Mouse (Mus musculus) adrenal gland, postnatal 10 days (tissue): ENCODE results near the gene Papolg. TPM values are rescaled to one million over a fixed set of nuclear protein-coding genes. Genes with fewer than 3 reads are reported as not detected.
"Not testable (repeated sequence)": the region's sequence is repeated elsewhere in the genome, so short reads cannot be mapped to it uniquely, and the experiment has no call there.

Experiments
- DNase-seq: peaks from one replicate; pipeline ENCODE4 v3.0.0; 2021; ENCODE audit warnings: mixed read lengths
- long read RNA-seq, 2 experiments: library from polyadenylated mRNA; stranded (forward); transcript quantifications; one replicate each; pipeline ENCODE4 v2.0.0; 2021
- total RNA-seq, 2 experiments: library from RNA; stranded (reverse); gene quantifications; 2 replicates each; pipeline ENCODE4 v1.2.3; 2021

Papolg gene
- 10 to 100 TPM in 1 of 2 experiments, 1 to 10 TPM in 1; 9.8 to 11.1 TPM for total RNA-seq
- long read RNA-seq, experiment 1, partial matches to known transcripts: 4 of 4 reads
- long read RNA-seq, experiment 1, other reads (novel, unspliced or antisense): 0 of 4 reads
- long read RNA-seq, experiment 2, partial matches to known transcripts: 0 of 1 reads
- long read RNA-seq, experiment 2, other reads (novel, unspliced or antisense): 0 of 1 reads

- DNase-seq: peak; percentile 97
Observed at GRCm38 (mm10) chr11:23895060-23895426, at the start of gene Papolg. TSS of gene Papolg (minus strand) at chr11:23895253.

DNA sequence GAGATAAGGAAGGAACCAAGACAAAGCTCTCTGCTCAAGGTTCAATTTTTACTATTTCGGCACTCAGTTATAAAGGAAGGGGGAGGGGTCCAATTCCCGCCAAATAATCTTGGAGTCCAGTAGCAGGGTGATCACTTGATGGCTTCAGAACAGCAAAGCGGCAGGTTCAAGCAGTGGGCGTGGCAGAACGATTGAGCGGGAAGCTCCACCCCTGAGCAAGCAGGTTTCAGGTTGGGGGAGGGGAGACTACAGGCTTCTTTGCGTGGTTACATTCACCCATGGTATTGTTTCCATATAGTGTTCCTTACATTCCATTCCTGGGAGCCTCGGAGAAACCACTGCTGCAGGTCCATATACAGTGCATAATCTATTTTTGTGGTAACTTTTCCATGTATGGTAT is 33.1 kb upstream of the Papolg start:
- DNase-seq: not testable (repeated sequence)

- no peak for DNase-seq
Observed at GRCm38 (mm10) chr11:23927643-23928042, 32.6 kb upstream of the Papolg start.

DNA sequence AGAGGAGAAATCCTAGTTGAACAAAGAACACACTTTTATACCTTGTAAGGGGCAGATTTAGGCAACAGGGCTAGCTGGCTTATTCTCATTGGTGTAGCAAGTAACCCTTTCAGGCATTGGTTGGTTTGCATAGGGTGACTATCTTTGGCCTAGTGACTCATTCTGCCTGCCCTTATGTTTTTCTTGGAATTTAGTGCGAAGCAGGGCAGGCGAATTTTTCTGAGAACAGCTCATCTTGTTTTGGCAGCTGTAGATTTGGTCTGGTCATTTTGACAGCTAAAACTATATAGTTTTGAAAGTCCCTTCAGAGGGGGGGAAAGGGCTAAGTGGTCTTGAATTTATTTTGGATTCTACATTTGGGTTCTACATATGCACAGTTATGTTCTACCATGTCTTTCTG is 18.8 kb upstream of the Papolg start:
- DNase-seq: not testable (repeated sequence)

DNA sequence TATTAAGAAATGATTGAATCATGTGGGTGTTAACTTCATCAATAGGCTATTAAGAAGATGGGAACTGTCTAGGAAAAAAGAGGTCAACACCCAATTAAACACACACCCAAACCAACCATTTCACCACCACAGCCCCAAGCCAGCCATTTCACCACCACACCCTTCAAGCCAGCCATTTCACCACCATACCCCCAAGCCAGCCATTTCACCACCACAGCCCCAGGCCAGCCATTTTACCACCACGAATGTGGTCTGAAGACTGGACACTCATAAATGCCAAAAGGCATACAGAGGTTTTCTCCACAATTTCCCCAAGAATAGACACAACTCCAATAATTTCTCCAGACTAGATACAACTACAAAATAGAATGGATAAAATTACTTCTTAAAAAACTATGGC is 8.9 kb upstream of the Papolg start:
- no peak for DNase-seq

- DNase-seq: peak; percentile 31
Observed at GRCm38 (mm10) chr11:23894141-23895059, 653 bp downstream of the Papolg start.

- DNase-seq: no peak
Observed at GRCm38 (mm10) chr11:23893556-23893955, 1.5 kb downstream of the Papolg start.

- DNase-seq: no peak
Observed at GRCm38 (mm10) chr11:23864326-23864725, 30.7 kb downstream of the Papolg start.

GRCm38 (mm10) chr11:23856723-23857112 is 38.3 kb downstream of the Papolg start:
- no peak for DNase-seq

- DNase-seq: no peak
Observed at GRCm38 (mm10) chr11:23856054-23856722, 38.9 kb downstream of the Papolg start.

DNA sequence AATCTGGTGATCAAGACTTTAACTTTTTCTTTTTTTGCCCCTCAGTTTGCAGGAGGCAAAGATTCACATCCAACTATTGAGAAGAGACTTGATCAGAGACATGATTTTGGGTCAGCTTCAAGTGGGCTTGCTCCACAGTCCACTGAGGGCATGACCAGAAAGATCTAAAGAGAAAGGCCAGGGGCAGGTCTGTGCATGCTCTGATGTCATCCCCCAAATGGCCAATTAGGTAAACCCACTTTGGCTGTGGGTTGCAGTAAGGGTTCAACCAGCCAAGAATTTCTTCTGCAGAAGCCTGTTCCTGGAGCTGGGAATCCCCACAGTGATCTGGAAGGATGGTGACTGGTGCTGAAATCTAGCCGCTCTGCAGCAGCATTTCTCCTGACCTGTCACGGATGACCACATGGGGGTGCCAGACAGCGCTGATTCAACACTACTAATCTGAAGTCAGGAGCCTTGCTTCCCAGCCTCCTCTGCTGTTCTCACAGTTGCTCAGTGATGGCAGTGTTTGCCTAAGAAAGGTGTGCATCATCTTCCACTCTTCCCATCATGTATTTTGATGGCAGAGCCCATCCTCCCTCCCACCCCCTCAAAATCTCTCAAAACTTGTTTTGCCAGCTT is 39.8 kb downstream of the Papolg start:
- peak; percentile 83 for DNase-seq

GRCm38 (mm10) chr11:23853306-23853705 is 41.7 kb downstream of the Papolg start:
- DNase-seq: no peak

GRCm38 (mm10) chr11:23846016-23846815 is 48.8 kb downstream of the Papolg start:
- DNase-seq: no peak

- DNase-seq: no peak
Observed at GRCm38 (mm10) chr11:23823244-23823643, 71.8 kb downstream of the Papolg start.

GRCm38 (mm10) chr11:23821652-23822051 is 73.4 kb downstream of the Papolg start:
- DNase-seq: no peak

- DNase-seq: no peak
Observed at GRCm38 (mm10) chr11:23820977-23821376, 74.1 kb downstream of the Papolg start.

- DNase-seq: no peak
Observed at GRCm38 (mm10) chr11:23818745-23819144, 76.3 kb downstream of the Papolg start.
